Mouse (Mus musculus): ENCODE measurements around the gene Ceacam1.
"Not testable (repeated sequence)": the region's sequence is repeated elsewhere in the genome, so short reads cannot be mapped to it uniquely, and the experiment has no call there.

The Ceacam1 gene

GRCm38 (mm10) chr7:25477091-25477751, at the start of gene Ceacam1:
Gene Ceacam1 (minus strand): TSS chr7:25477603.
- DNase-seq (ENCODE audit: low spot score in 2 of 2), result not testable (repeated sequence)

- DNase-seq (ENCODE audit: low spot score in 2 of 2), result not testable (repeated sequence)
Observed at GRCm38 (mm10) chr7:25516070-25516777, 38.8 kb upstream of the Ceacam1 start.

- DNase-seq (ENCODE audit: low spot score in 2 of 2), result not testable (repeated sequence)
Observed at GRCm38 (mm10) chr7:25515667-25516066, 38.3 kb upstream of the Ceacam1 start.

- DNase-seq (ENCODE audit: low spot score in 2 of 2), result no peak
Observed at GRCm38 (mm10) chr7:25509925-25510324, 32.5 kb upstream of the Ceacam1 start.

- no peak for DNase-seq (ENCODE audit: low spot score in 2 of 2)
Observed at GRCm38 (mm10) chr7:25494649-25495048, 17.2 kb upstream of the Ceacam1 start.

- not testable (repeated sequence) for DNase-seq (ENCODE audit: low spot score in 2 of 2)
Observed at GRCm38 (mm10) chr7:25490698-25491097, 13.3 kb upstream of the Ceacam1 start.

GRCm38 (mm10) chr7:25489382-25489781, 12.0 kb upstream of the Ceacam1 start:
- DNase-seq (ENCODE audit: low spot score in 2 of 2), result not testable (repeated sequence)

- peak; percentile 18 to 23 for DNase-seq (ENCODE audit: low spot score in 2 of 2)
Observed at GRCm38 (mm10) chr7:25486186-25486585, 8.8 kb upstream of the Ceacam1 start.

GRCm38 (mm10) chr7:25485061-25485460, 7.7 kb upstream of the Ceacam1 start:
- no peak for DNase-seq (ENCODE audit: low spot score in 2 of 2)

- DNase-seq (ENCODE audit: low spot score in 2 of 2), result no peak
Observed at GRCm38 (mm10) chr7:25483133-25483735, 5.8 kb upstream of the Ceacam1 start.

GRCm38 (mm10) chr7:25480791-25481190, 3.4 kb upstream of the Ceacam1 start:
- not testable (repeated sequence) for DNase-seq (ENCODE audit: low spot score in 2 of 2)

- peak; percentile 19 to 44 for DNase-seq (ENCODE audit: low spot score in 2 of 2)
Observed at GRCm38 (mm10) chr7:25479440-25479839, 2.0 kb upstream of the Ceacam1 start.

- not testable (repeated sequence) for DNase-seq (ENCODE audit: low spot score in 2 of 2)
Observed at GRCm38 (mm10) chr7:25477752-25478093, 320 bp upstream of the Ceacam1 start.

GRCm38 (mm10) chr7:25471821-25472220, 5.6 kb downstream of the Ceacam1 start:
- DNase-seq (ENCODE audit: low spot score in 2 of 2), result not testable (repeated sequence)

GRCm38 (mm10) chr7:25465586-25465985, 11.8 kb downstream of the Ceacam1 start:
- DNase-seq (ENCODE audit: low spot score in 2 of 2), result not testable (repeated sequence)

GRCm38 (mm10) chr7:25465010-25465409, 12.4 kb downstream of the Ceacam1 start:
- DNase-seq (ENCODE audit: low spot score in 2 of 2), result no peak

GRCm38 (mm10) chr7:25462033-25462337, 15.4 kb downstream of the Ceacam1 start:
- not testable (repeated sequence) for DNase-seq (ENCODE audit: low spot score in 2 of 2)

- DNase-seq (ENCODE audit: low spot score in 2 of 2), result peak; percentile 27 to 38
Observed at GRCm38 (mm10) chr7:25461336-25462032, 15.9 kb downstream of the Ceacam1 start.

GRCm38 (mm10) chr7:25452103-25452502, 25.3 kb downstream of the Ceacam1 start:
- DNase-seq (ENCODE audit: low spot score in 2 of 2), result no peak

GRCm38 (mm10) chr7:25449913-25450890, 27.2 kb downstream of the Ceacam1 start:
- DNase-seq (ENCODE audit: low spot score in 2 of 2), result no peak

GRCm38 (mm10) chr7:25440816-25441153, 36.6 kb downstream of the Ceacam1 start:
- DNase-seq (ENCODE audit: low spot score in 2 of 2), result no peak
